9 mouse cellular contexts compared by ENCODE assay signal in genomic region chr3:65927685-65928084, GRCm38 (mm10). TPM values are rescaled to one million over a fixed set of nuclear protein-coding genes. Genes with fewer than 3 reads are reported as not detected.
DNase-seq lines count a peak whose midpoint lies in the region; ATAC-seq and TF ChIP-seq lines count a peak whose summit lies in the region.
"Had no signal": no experiment of that assay in that cellular context is flagged by ENCODE, and none has a peak within 500 bp of the region (broad histone marks: within the 10 kb centered on the region; RNA-seq: fewer than 3 reads in every experiment).

No protein-coding gene starts in this region.

- no peak overlapping the region for H3K4me2 ChIP-seq in embryonic facial prominence, embryonic 15.5 days (replicated peaks)
- no peak overlapping the region for H3K4me2 ChIP-seq in lung, postnatal 0 days (replicated peaks; ENCODE audit: low read depth, low read length)
- H3K4me2 ChIP-seq in midbrain, embryonic 14.5 days (ENCODE audit: low read length), result no peak overlapping the region
- H3K4me2 ChIP-seq: midbrain, embryonic 12.5 days had no signal

- no peak for DNase-seq in cerebellum, adult 18-20 months
- peak; percentile 98 for DNase-seq in NIH3T3 (ENCODE audit: low read depth)
- DNase-seq in heart, postnatal 14 days, result peak; percentile 61 to 73
- DNase-seq in lung, postnatal 0 days (ENCODE audit: low spot score), result peak; percentile 90
- DNase-seq in midbrain, embryonic 14.5 days, result no peak

- no peaks in the 10 kb centered on the region for H3K9me3 ChIP-seq in embryonic facial prominence, embryonic 15.5 days (replicated peaks)
- H3K9me3 ChIP-seq in lung, postnatal 0 days (ENCODE audit: low read length), result no peaks in the 10 kb centered on the region
- no peaks in the 10 kb centered on the region for H3K9me3 ChIP-seq in midbrain, embryonic 14.5 days (ENCODE audit: control insufficient read depth, low read length)
- H3K9me3 ChIP-seq: midbrain, embryonic 12.5 days had no signal

- H3K4me3 ChIP-seq in embryonic facial prominence, embryonic 15.5 days (replicated peaks), result no peak overlapping the region
- no peak overlapping the region for H3K4me3 ChIP-seq in lung, postnatal 0 days (ENCODE audit: low read depth, low read length)
- no peak overlapping the region for H3K4me3 ChIP-seq in midbrain, embryonic 14.5 days (replicated peaks; ENCODE audit: low read depth, low read length)
- H3K4me3 ChIP-seq: midbrain, embryonic 12.5 days had no signal

- H3K27me3 ChIP-seq in embryonic facial prominence, embryonic 15.5 days, result no peaks in the 10 kb centered on the region
- no peaks in the 10 kb centered on the region for H3K27me3 ChIP-seq in lung, postnatal 0 days (replicated peaks; ENCODE audit: insufficient read depth, low read length)
- no peaks in the 10 kb centered on the region for H3K27me3 ChIP-seq in midbrain, embryonic 14.5 days (ENCODE audit: control insufficient read depth, insufficient read depth, low read length)

- H3K9ac ChIP-seq in embryonic facial prominence, embryonic 15.5 days, result no peak overlapping the region
- no peak overlapping the region for H3K9ac ChIP-seq in lung, postnatal 0 days (replicated peaks; ENCODE audit: low read depth)
- H3K9ac ChIP-seq in midbrain, embryonic 14.5 days (replicated peaks; ENCODE audit: low read length), result no peak overlapping the region
- H3K9ac ChIP-seq: midbrain, embryonic 12.5 days had no signal

- intact Hi-C loops in heart, postnatal 14 days (cut with DNase I), result loop anchor here (2.0 to 5.0 kb wide), 5 partner anchors 65 to 610 kb away; partner anchors contain the start of gene Lekr1

- peak; percentile 27; the same call in 1 of the 2 replicates for TF ChIP-seq CTCF in lung, postnatal 0 days (IDR thresholded peaks at IDR 0.05)

- ATAC-seq in cerebellum, adult (ENCODE audit: insufficient number of reproducible peaks, low FRiP score, low TSS enrichment), result 0 out of 2 replicates have a peak, but pooled peaks have one; percentile 11
- ATAC-seq in embryonic facial prominence, embryonic 15.5 days (ENCODE audit: insufficient number of reproducible peaks, low FRiP score, low TSS enrichment, low read depth), result peak; percentile 36; the same call in 1 of the 2 replicates
- ATAC-seq in lung, postnatal 0 days, result peak; percentile 68
- ATAC-seq in megakaryocyte-erythroid progenitor cell, adult 5-6 weeks (replicated peaks; ENCODE audit: low FRiP score, low TSS enrichment, poor library complexity, severe bottlenecking), result no peak
- no peak for ATAC-seq in midbrain, embryonic 14.5 days (ENCODE audit: low FRiP score, low TSS enrichment)

- H3K4me1 ChIP-seq in embryonic facial prominence, embryonic 15.5 days, result peaks cover 28% of the 10 kb centered on the region
- peaks cover 17% of the 10 kb centered on the region for H3K4me1 ChIP-seq in lung, postnatal 0 days (ENCODE audit: insufficient read depth, low read depth, low read length)
- peaks cover 9% of the 10 kb centered on the region for H3K4me1 ChIP-seq in midbrain, embryonic 14.5 days (ENCODE audit: control insufficient read depth, insufficient read depth, low read length)

- 29% methylated on average over 7 of the region's 7 CpGs for WGBS in embryonic facial prominence, embryonic 15.5 days
- 23% methylated on average over 7 of the region's 7 CpGs for WGBS in lung, postnatal 0 days
- WGBS in midbrain, embryonic 14.5 days, result 73% methylated on average over 7 of the region's 7 CpGs

- peak overlapping the region; percentile 35 for H3K27ac ChIP-seq in embryonic facial prominence, embryonic 15.5 days (replicated peaks)
- no peak overlapping the region for H3K27ac ChIP-seq in lung, postnatal 0 days (ENCODE audit: low read length)
- no peak overlapping the region for H3K27ac ChIP-seq in midbrain, embryonic 14.5 days (replicated peaks; ENCODE audit: low read depth, low read length)
- H3K27ac ChIP-seq: midbrain, embryonic 12.5 days had no signal

- no peak for TF ChIP-seq EP300 in lung, postnatal 0 days (IDR thresholded peaks at IDR 0.05)

- H3K36me3 ChIP-seq in embryonic facial prominence, embryonic 15.5 days, result no peaks in the 10 kb centered on the region
- H3K36me3 ChIP-seq in lung, postnatal 0 days (ENCODE audit: insufficient read depth, low read length), result no peaks in the 10 kb centered on the region
- H3K36me3 ChIP-seq in midbrain, embryonic 14.5 days (ENCODE audit: control insufficient read depth, insufficient read depth, low read length), result no peaks in the 10 kb centered on the region
- H3K36me3 ChIP-seq: midbrain, embryonic 12.5 days had no signal

RNA-seq across cellular contexts. Expression of gene Ccnl1, which starts 30.4 kb away (rescaled TPM):
- polyA plus RNA-seq in embryonic facial prominence, embryonic 15.5 days (2015; fragmentation: Nextera tagmentation; extraction: Ambion mirVana), result 106 and 107 TPM in 2 replicates
- total RNA-seq in heart, postnatal 14 days (2021), result 10 to 100 TPM; 33.6 TPM
- 94.5 and 99.4 TPM in 2 replicates for polyA plus RNA-seq in lung, postnatal 0 days (2015; fragmentation: Nextera tagmentation; extraction: Ambion mirVana)
- 135 and 170 TPM in 2 replicates for total RNA-seq in megakaryocyte-erythroid progenitor cell, adult 5-6 weeks (2014; fragmentation: Nextera tagmentation)
- total RNA-seq in megakaryocyte-erythroid progenitor cell, adult 5-6 weeks (2017), result 347 and 372 TPM in 2 replicates
- polyA plus RNA-seq in midbrain, embryonic 14.5 days (2014; fragmentation: Nextera tagmentation; extraction: Ambion mirVana), result 78.1 and 99.0 TPM in 2 replicates

Comparison
In these comparisons a context has a peak if more than half of its experiments do, and no peak if none do; other contexts are left out.
1. ATAC-seq: peak in cerebellum, adult (single experiment), embryonic facial prominence, embryonic 15.5 days (single experiment) and lung, postnatal 0 days (single experiment); none in megakaryocyte-erythroid progenitor cell, adult 5-6 weeks (single experiment) and midbrain, embryonic 14.5 days (single experiment).
2. DNase-seq: peak in NIH3T3 (single experiment), heart, postnatal 14 days (2 of 2) and lung, postnatal 0 days (single experiment); none in cerebellum, adult 18-20 months (0 of 2) and midbrain, embryonic 14.5 days (single experiment).